Mouse (Mus musculus) midbrain, embryonic 11.5 days (tissue): ENCODE results near the gene Sorcs2. TPM values are rescaled to one million over a fixed set of nuclear protein-coding genes. Genes with fewer than 3 reads are reported as not detected.

ENCODE experiments used
- ATAC-seq: fragments of 200-750 bp; cut with Nextera tagmentation; 2 replicates; pipeline ENCODE4 v1.8.0; 2017; ENCODE audit warnings: moderate TSS enrichment, moderate library complexity; ENCODE audit not compliant: low FRiP score
- DNase-seq: peaks from one replicate; pipeline ENCODE4 v3.0.0; 2015; ENCODE audit warnings: low spot score; ENCODE audit errors: missing footprints
- H3K27ac ChIP-seq: fragments of 300-500 bp; sonication (generic); 2 replicates; pipeline ENCODE4 v1.5.1; 2014; ENCODE audit warnings: low read depth, low read length
- H3K27me3 ChIP-seq: fragments of 300-500 bp; sonication (generic); 2 replicates; pipeline ENCODE4 v1.6.1; 2014; ENCODE audit warnings: mild to moderate bottlenecking, low read length, moderate library complexity, mixed read lengths; ENCODE audit not compliant: control insufficient read depth, insufficient read depth
- H3K36me3 ChIP-seq: fragments of 300-500 bp; sonication (generic); 2 replicates; pipeline ENCODE4 v1.6.1; 2014; ENCODE audit warnings: mild to moderate bottlenecking, low read length, moderate library complexity, mixed read lengths; ENCODE audit not compliant: control insufficient read depth, insufficient read depth
- H3K4me1 ChIP-seq: fragments of 300-500 bp; sonication (generic); 2 replicates; pipeline ENCODE4 v1.6.1; 2014; ENCODE audit warnings: low read length; ENCODE audit not compliant: control insufficient read depth, insufficient read depth
- H3K4me2 ChIP-seq: fragments of 300-500 bp; sonication (generic); 2 replicates; pipeline ENCODE4 v1.6.1; 2014; ENCODE audit warnings: mild to moderate bottlenecking, moderate library complexity
- H3K4me3 ChIP-seq: fragments of 300-500 bp; sonication (generic); 2 replicates; pipeline ENCODE4 v1.5.1; 2014; ENCODE audit warnings: low read depth, low read length
- H3K9ac ChIP-seq: fragments of 300-500 bp; sonication (generic); 2 replicates; pipeline ENCODE4 v1.6.1; 2014; ENCODE audit warnings: low read length
- H3K9me3 ChIP-seq: fragments of 300-500 bp; sonication (generic); 2 replicates; pipeline ENCODE4 v1.6.1; 2016; ENCODE audit warnings: low read length; ENCODE audit not compliant: control insufficient read depth
- WGBS: fragments of 180-500 bp; shearing (Covaris S2); extraction: QIAGEN DNeasy Blood & Tissue Kit; methylation state at CpG from one replicate; pipeline ENCODE4 v1.1.7; 2014; 5-methylcytosine and 5-hydroxymethylcytosine counted together
- polyA plus RNA-seq: library from polyadenylated mRNA; unstranded; fragments of >200 nt; fragmentation: Nextera tagmentation; extraction: Ambion mirVana; gene quantifications from 2 replicates; pipeline ENCODE4 v1.2.1, GENCODE M21; 2014

The Sorcs2 gene
- polyA plus RNA-seq, 1 experiment from 2014 or later = 7.3 TPM

GRCm38 (mm10) chr5:36427831-36428230 lies 29.9 kb upstream of the Sorcs2 start:
- H3K27ac ChIP-seq = no peak overlapping the region
- 57% methylated on average over 11 of the region's 11 CpGs for WGBS
- DNase-seq (no peak), ATAC-seq (no peak)
- no peaks in the 10 kb centered on the region for H3K36me3 ChIP-seq
- H3K4me2 ChIP-seq = no peak overlapping the region
- peaks cover 3% of the 10 kb centered on the region for H3K4me1 ChIP-seq
- H3K9ac ChIP-seq = no peak overlapping the region
- no peaks in the 10 kb centered on the region for H3K9me3 ChIP-seq
- H3K4me3 ChIP-seq = no peak overlapping the region
- H3K27me3 ChIP-seq = no peaks in the 10 kb centered on the region

DNA sequence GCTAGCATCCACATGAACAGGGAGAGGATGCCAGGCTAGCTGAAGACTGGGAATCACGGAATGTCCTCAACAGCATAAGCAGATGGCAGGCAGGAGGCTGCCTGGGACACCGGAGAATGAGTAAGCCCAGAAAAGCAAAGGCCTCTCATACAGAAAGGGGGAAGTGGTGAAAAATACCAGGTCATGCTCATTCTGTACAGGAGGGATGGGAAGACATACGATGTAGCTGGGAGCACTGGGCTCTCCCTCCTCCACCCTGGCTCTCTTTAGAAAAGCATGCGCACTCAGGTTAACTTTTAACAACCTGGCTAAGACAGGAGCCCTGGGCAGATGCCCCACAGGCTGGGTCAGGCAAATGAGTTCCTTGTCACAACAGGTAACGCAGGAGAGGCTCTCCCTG lies 28.5 kb upstream of the Sorcs2 start:
- WGBS = 89% methylated on average over 5 of the region's 5 CpGs
- no peak for ATAC-seq
- H3K4me2 ChIP-seq = no peak overlapping the region
- H3K27me3 ChIP-seq = no peaks in the 10 kb centered on the region
- no peaks in the 10 kb centered on the region for H3K9me3 ChIP-seq
- H3K4me3 ChIP-seq = no peak overlapping the region
- H3K27ac ChIP-seq = no peak overlapping the region
- no peaks in the 10 kb centered on the region for H3K36me3 ChIP-seq
- H3K9ac ChIP-seq = no peak overlapping the region
- no peak for DNase-seq
- H3K4me1 ChIP-seq = peaks cover 3% of the 10 kb centered on the region

DNA sequence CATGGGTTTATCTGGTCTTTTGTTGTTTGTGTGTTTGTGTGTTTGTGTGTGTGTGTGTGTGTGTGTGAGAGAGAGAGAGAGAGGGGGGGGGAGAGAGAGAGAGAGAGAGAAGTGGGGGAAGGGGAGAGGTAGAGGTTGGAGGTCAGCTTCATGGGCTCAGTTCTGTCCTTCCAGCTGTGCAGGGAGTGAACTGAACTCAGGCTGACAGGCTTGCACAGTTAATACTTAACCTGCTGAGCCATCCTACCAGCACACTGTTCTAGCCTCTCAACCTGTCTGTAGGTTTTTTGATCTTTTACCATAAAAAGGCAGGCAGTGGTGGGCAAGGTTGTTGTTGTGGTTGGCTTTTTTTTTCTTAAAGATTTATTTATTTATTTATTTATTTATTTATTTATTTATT lies 26.7 kb upstream of the Sorcs2 start:
- H3K9ac ChIP-seq = no peak overlapping the region
- no peak overlapping the region for H3K4me3 ChIP-seq
- no peaks in the 10 kb centered on the region for H3K36me3 ChIP-seq
- H3K9me3 ChIP-seq = no peaks in the 10 kb centered on the region
- no peak overlapping the region for H3K27ac ChIP-seq
- DNase-seq (no peak), ATAC-seq (no peak)
- H3K4me1 ChIP-seq = no peaks in the 10 kb centered on the region
- H3K4me2 ChIP-seq = no peak overlapping the region
- no peaks in the 10 kb centered on the region for H3K27me3 ChIP-seq

GRCm38 (mm10) chr5:36422689-36423088 lies 24.8 kb upstream of the Sorcs2 start:
- Histone ChIP-seq H3K4me2 (no peak overlapping the region), H3K4me3 (no peak overlapping the region)
- DNase-seq = no peak

DNA sequence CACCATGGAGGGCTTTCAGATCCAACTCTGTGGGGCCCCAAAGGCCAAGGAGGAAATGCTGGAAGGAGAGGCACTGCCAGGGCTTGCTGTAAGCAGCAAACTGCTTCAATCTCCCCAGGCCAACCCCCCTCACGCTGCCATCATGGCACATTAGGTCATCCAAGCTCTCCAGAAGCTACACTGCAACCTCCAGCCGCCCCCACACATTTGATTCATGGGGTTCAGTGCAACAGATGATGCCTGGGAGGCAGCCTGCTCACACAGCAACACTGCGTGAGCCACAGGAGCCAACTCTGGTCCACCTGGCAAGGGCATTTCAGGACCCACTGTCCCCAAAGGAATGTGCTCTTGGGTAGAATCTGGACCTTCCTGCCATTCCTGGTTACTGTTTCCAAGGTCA lies 21.9 kb upstream of the Sorcs2 start:
- H3K36me3 ChIP-seq = no peaks in the 10 kb centered on the region
- no peak overlapping the region for H3K4me2 ChIP-seq
- DNase-seq (no peak), ATAC-seq (no peak)
- no peaks in the 10 kb centered on the region for H3K9me3 ChIP-seq
- H3K9ac ChIP-seq = no peak overlapping the region
- 72% methylated on average over 3 of the region's 3 CpGs for WGBS
- H3K4me1 ChIP-seq = no peaks in the 10 kb centered on the region
- no peaks in the 10 kb centered on the region for H3K27me3 ChIP-seq
- no peak overlapping the region for H3K27ac ChIP-seq
- H3K4me3 ChIP-seq = no peak overlapping the region

More at GRCm38 (mm10) chr5:36422689-36423088, 24.8 kb upstream of the Sorcs2 start:
- no peak for ATAC-seq
- Histone ChIP-seq H3K36me3 (no peaks in the 10 kb centered on the region), H3K9me3 (no peaks in the 10 kb centered on the region), H3K27me3 (no peaks in the 10 kb centered on the region), H3K27ac (no peak overlapping the region), H3K4me1 (no peaks in the 10 kb centered on the region), H3K9ac (no peak overlapping the region)

- no peaks in the 10 kb centered on the region for H3K36me3 ChIP-seq
- H3K4me3 ChIP-seq = no peak overlapping the region
- H3K9me3 ChIP-seq = no peaks in the 10 kb centered on the region
- WGBS = 85% methylated on average over 6 of the region's 6 CpGs
- no peak overlapping the region for H3K4me2 ChIP-seq
- no peaks in the 10 kb centered on the region for H3K4me1 ChIP-seq
- no peak overlapping the region for H3K9ac ChIP-seq
- DNase-seq = peak; percentile 41
- H3K27me3 ChIP-seq = no peaks in the 10 kb centered on the region
- ATAC-seq = no peak
- no peak overlapping the region for H3K27ac ChIP-seq
Observed at GRCm38 (mm10) chr5:36414712-36415331, 16.9 kb upstream of the Sorcs2 start.

DNA sequence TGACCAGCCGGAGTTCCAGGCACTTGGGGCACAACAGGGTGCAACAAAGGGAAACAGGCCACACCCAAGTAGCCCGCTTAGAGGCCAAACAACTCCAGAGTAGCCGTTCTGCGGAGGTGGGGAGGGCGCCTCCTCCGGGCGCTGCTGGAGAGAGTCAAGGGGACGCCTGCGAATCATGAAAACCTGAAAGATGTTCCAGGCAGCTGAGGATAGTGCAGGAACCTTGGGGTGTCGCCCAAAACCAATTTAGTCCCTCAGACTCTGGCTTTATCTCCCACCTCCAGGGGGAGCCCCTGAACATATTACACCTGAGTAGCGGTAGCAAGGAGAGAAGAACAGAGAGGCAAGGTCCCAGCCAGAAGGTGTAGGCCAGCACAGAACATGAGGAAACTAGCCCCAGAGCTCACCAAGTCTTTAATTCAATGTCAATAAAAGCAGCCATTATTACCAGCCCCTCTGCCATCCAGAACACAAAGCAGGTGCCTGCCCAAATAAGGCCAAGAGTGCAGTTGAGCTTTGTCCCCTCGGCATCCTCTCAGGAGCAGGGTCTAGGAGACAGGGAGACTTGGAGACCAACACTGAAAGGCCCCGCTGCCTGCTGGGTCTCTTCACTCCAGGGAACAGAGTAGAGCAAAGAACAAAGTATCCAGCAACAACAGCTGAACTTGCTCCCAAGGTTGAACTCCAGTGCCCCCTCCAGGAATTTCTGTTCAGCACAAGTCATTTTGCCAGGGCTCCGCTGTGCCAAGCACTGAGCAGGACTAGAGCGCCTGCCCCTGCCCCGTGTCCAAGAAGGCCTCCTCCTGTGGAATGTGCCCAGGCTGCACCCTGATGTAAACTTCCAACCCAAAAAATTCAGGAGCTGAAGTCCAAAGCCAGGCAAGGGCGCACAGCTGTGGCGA lies 775 bp upstream of the Sorcs2 start:
- Histone ChIP-seq H3K9me3 (no peaks in the 10 kb centered on the region), H3K36me3 (no peaks in the 10 kb centered on the region), H3K27ac (no peak overlapping the region), H3K4me1 (peaks cover 19% of the 10 kb centered on the region), H3K4me3 (no peak overlapping the region), H3K27me3 (peaks cover 12% of the 10 kb centered on the region), H3K9ac (no peak overlapping the region), H3K4me2 (no peak overlapping the region)
- DNase-seq = peak; percentile 93
- peak; percentile 20; the same call in 1 of the 2 replicates for ATAC-seq
- WGBS = 12% methylated on average over 18 of the region's 18 CpGs

DNA sequence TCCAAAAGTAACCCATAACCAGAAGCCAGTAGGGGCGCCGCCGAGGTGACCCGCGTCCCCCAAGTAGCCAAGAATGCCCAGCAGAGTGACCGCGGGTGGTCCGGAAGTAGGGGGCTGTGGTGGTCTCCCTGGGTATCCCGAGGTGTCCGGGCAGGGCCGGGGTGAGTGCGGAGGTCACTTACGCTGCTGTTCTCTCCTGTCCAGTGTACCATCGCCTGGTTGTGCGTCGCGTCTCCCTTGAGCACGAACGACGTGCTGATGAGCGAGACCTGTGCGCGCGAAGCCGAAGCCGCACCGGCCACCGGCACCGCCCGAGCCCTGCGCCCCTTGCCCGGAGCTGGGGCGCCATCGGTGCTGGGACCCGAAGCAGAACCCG lies 567 bp downstream of the Sorcs2 start:
- ATAC-seq (peak; percentile 28; the same call in 1 of the 2 replicates), DNase-seq (peak; percentile 95)
- H3K4me3 ChIP-seq = peak overlapping the region; percentile 72
- H3K27ac ChIP-seq = no peak overlapping the region
- H3K9me3 ChIP-seq = no peaks in the 10 kb centered on the region
- no peaks in the 10 kb centered on the region for H3K36me3 ChIP-seq
- peaks cover 19% of the 10 kb centered on the region for H3K4me1 ChIP-seq
- under 1% methylated on average over 36 of the region's 36 CpGs for WGBS
- peak overlapping the region; percentile 99 for H3K4me2 ChIP-seq
- H3K27me3 ChIP-seq = peaks cover 12% of the 10 kb centered on the region
- H3K9ac ChIP-seq = peak overlapping the region; percentile 90
